Mouse (Mus musculus): ENCODE data around the gene Ptprg. TPM values are rescaled to one million over a fixed set of nuclear protein-coding genes. Genes with fewer than 3 reads are reported as not detected.

The Ptprg gene
- polyA plus RNA-seq (2012; rRNA removed; ENCODE audit: low replicate concordance) = 53.6 and 79.6 TPM in 2 replicates

GRCm38 (mm10) chr14:11553273-11553665 is at the start of gene Ptprg:
Gene Ptprg, plus strand, starts transcription at chr14:11553532.

GRCm38 (mm10) chr14:12283641-12284040 is 730.3 kb downstream of the Ptprg start, which contains the start of gene Gm49355:
Gene Gm49355, plus strand, starts transcription at chr14:12283976.

GRCm38 (mm10) chr14:12284141-12284912 is 731.0 kb downstream of the Ptprg start, which contains the start of gene 3830406C13Rik:
Gene 3830406C13Rik, plus strand, starts transcription at chr14:12284173.

Other genes starting within 250 kb of the Ptprg start
- 1.4 and 1.8 TPM in 2 replicates for gene Gm3839, start 196.8 kb upstream of the Ptprg start, polyA plus RNA-seq (2012; rRNA removed; ENCODE audit: low replicate concordance)